Mouse (Mus musculus) layer of hippocampus, postnatal 10 days (tissue): ENCODE data around the gene Gm28171. TPM values are rescaled to one million over a fixed set of nuclear protein-coding genes. Genes with fewer than 3 reads are reported as not detected.
"Not testable (repeated sequence)": the region's sequence is repeated elsewhere in the genome, so short reads cannot be mapped to it uniquely, and the experiment has no call there.

Experiments used
- DNase-seq, 2 experiments: peaks; one replicate each; pipeline ENCODE4 v3.0.0; 2021; ENCODE audit warnings: low spot score in 2 of 2
- long read RNA-seq: library from polyadenylated mRNA; stranded (forward); transcript quantifications from one replicate; pipeline ENCODE4 v2.0.0, GENCODE M21; 2023
- total RNA-seq, 2 experiments: library from RNA; stranded (reverse); gene quantifications; 2 replicates each; pipeline ENCODE4 v1.2.3; 2021

Gm28171 gene
- not detected for total RNA-seq
- long read RNA-seq: 0 reads

DNA sequence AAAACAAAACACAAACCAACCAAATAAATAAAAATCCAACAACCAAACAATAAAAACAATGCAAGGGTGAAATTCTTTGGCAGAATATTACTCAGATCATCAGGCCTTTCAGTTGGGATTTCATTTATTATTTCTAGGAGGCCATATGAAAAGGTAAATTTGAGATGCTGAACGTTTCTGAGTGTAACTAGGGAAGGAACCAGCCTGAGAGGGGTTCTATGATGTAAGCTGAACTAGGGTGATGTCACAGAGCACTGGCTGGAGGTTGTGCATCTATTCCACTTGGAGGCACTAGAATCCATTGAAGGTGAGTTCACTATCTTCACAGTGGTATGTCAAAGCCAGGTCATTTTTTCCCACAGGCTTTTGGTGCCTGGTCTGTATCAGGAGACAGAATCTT lies at the start of gene Gm28171:
TSS of gene Gm28171 (plus strand) at position 301 of the 400 bp plus-strand sequence.
- DNase-seq: not testable (repeated sequence)

Other genes with a start within 250 kb of the Gm28171 start
- not detected for gene Gm21854, start 136.4 kb upstream of the Gm28171 start, total RNA-seq
- gene Gm20914, start 67.4 kb upstream of the Gm28171 start, total RNA-seq: not detected
- not detected for gene Gm21778, start 149.1 kb downstream of the Gm28171 start, total RNA-seq